Mouse (Mus musculus): ENCODE data around the gene Eef1e1. TPM values are rescaled to one million over a fixed set of nuclear protein-coding genes. Genes with fewer than 3 reads are reported as not detected.
"Not testable (repeated sequence)": the region's sequence is repeated elsewhere in the genome, so short reads cannot be mapped to it uniquely, and the experiment has no call there.

Eef1e1 gene
- polyA plus RNA-seq, 1 experiment from 2014 or later = 69.2 TPM

GRCm38 (mm10) chr13:38633287-38634000 lies 25.4 kb downstream of the Eef1e1 start:
- peaks cover 2% of the 10 kb centered on the region; the same call in 1 of the 2 replicates for H3K4me1 ChIP-seq (ENCODE audit: control insufficient read depth, insufficient read depth, low read length)
- ATAC-seq (ENCODE audit: low FRiP score) (no peak), DNase-seq (ENCODE audit: low spot score, missing footprints) (no peak)
- no peaks in the 10 kb centered on the region for H3K27me3 ChIP-seq (ENCODE audit: control insufficient read depth, insufficient read depth, low read length)
- H3K4me3 ChIP-seq (ENCODE audit: low read depth, low read length) = peak overlapping the region; percentile 81; the same call in 1 of the 2 replicates
- no peaks in the 10 kb centered on the region for H3K36me3 ChIP-seq (ENCODE audit: control insufficient read depth, insufficient read depth, low read length)
- H3K27ac ChIP-seq (ENCODE audit: low read depth, low read length) = no peak overlapping the region
- WGBS = 93% methylated on average over 6 of the region's 6 CpGs
- no peak overlapping the region for H3K9ac ChIP-seq (ENCODE audit: low read length)
- H3K9me3 ChIP-seq (ENCODE audit: control insufficient read depth, low read length) = no peaks in the 10 kb centered on the region
- H3K4me2 ChIP-seq = peak overlapping the region; percentile 74; the same call in 1 of the 2 replicates

- Histone ChIP-seq H3K9ac (ENCODE audit: low read length) (no peak overlapping the region), H3K27ac (ENCODE audit: low read depth, low read length) (no peak overlapping the region), H3K27me3 (ENCODE audit: control insufficient read depth, insufficient read depth, low read length) (no peaks in the 10 kb centered on the region), H3K4me2 (no peak overlapping the region), H3K9me3 (ENCODE audit: control insufficient read depth, low read length) (no peaks in the 10 kb centered on the region), H3K36me3 (ENCODE audit: control insufficient read depth, insufficient read depth, low read length) (no peaks in the 10 kb centered on the region), H3K4me3 (ENCODE audit: low read depth, low read length) (no peak overlapping the region), H3K4me1 (ENCODE audit: control insufficient read depth, insufficient read depth, low read length) (peaks cover 2% of the 10 kb centered on the region; the same call in 1 of the 2 replicates)
- ATAC-seq (ENCODE audit: low FRiP score) (no peak), DNase-seq (ENCODE audit: low spot score, missing footprints) (no peak)
- WGBS = 91% methylated on average over 6 of the region's 6 CpGs
Measured at GRCm38 (mm10) chr13:38632556-38632955, 26.3 kb downstream of the Eef1e1 start.

GRCm38 (mm10) chr13:38626229-38626525 lies 32.7 kb downstream of the Eef1e1 start:
- no peak for DNase-seq (ENCODE audit: low spot score, missing footprints)
- no peak overlapping the region for H3K4me2 ChIP-seq
- H3K4me3 ChIP-seq (ENCODE audit: low read depth, low read length) = no peak overlapping the region
- H3K9me3 ChIP-seq (ENCODE audit: control insufficient read depth, low read length) = no peaks in the 10 kb centered on the region
- WGBS = 25% methylated on average over 6 of the region's 6 CpGs
- H3K36me3 ChIP-seq (ENCODE audit: control insufficient read depth, insufficient read depth, low read length) = no peaks in the 10 kb centered on the region
- H3K9ac ChIP-seq (ENCODE audit: low read length) = no peak overlapping the region
- no peaks in the 10 kb centered on the region for H3K27me3 ChIP-seq (ENCODE audit: control insufficient read depth, insufficient read depth, low read length)
- no peaks in the 10 kb centered on the region for H3K4me1 ChIP-seq (ENCODE audit: control insufficient read depth, insufficient read depth, low read length)
- no peak for ATAC-seq (ENCODE audit: low FRiP score)
- no peak overlapping the region for H3K27ac ChIP-seq (ENCODE audit: low read depth, low read length)

- ATAC-seq (ENCODE audit: low FRiP score) (no peak), DNase-seq (ENCODE audit: low spot score, missing footprints) (no peak)
Measured at GRCm38 (mm10) chr13:38625492-38626228, 33.2 kb downstream of the Eef1e1 start.

GRCm38 (mm10) chr13:38624292-38624902 lies 34.5 kb downstream of the Eef1e1 start:
- DNase-seq (ENCODE audit: low spot score, missing footprints) = no peak
- no peaks in the 10 kb centered on the region for H3K27me3 ChIP-seq (ENCODE audit: control insufficient read depth, insufficient read depth, low read length)
- no peaks in the 10 kb centered on the region for H3K9me3 ChIP-seq (ENCODE audit: control insufficient read depth, low read length)
- no peak overlapping the region for H3K27ac ChIP-seq (ENCODE audit: low read depth, low read length)
- H3K9ac ChIP-seq (ENCODE audit: low read length) = no peak overlapping the region
- no peak overlapping the region for H3K4me2 ChIP-seq
- no peaks in the 10 kb centered on the region for H3K4me1 ChIP-seq (ENCODE audit: control insufficient read depth, insufficient read depth, low read length)
- ATAC-seq (ENCODE audit: low FRiP score) = no peak
- H3K36me3 ChIP-seq (ENCODE audit: control insufficient read depth, insufficient read depth, low read length) = no peaks in the 10 kb centered on the region
- no peak overlapping the region for H3K4me3 ChIP-seq (ENCODE audit: low read depth, low read length)
- 97% methylated on average over 8 of the region's 8 CpGs for WGBS

More at GRCm38 (mm10) chr13:38625492-38626228, 33.2 kb downstream of the Eef1e1 start:
- Histone ChIP-seq H3K9ac (ENCODE audit: low read length) (no peak overlapping the region), H3K4me2 (no peak overlapping the region), H3K36me3 (ENCODE audit: control insufficient read depth, insufficient read depth, low read length) (no peaks in the 10 kb centered on the region), H3K27me3 (ENCODE audit: control insufficient read depth, insufficient read depth, low read length) (no peaks in the 10 kb centered on the region), H3K4me1 (ENCODE audit: control insufficient read depth, insufficient read depth, low read length) (no peaks in the 10 kb centered on the region), H3K9me3 (ENCODE audit: control insufficient read depth, low read length) (no peaks in the 10 kb centered on the region), H3K4me3 (ENCODE audit: low read depth, low read length) (no peak overlapping the region), H3K27ac (ENCODE audit: low read depth, low read length) (no peak overlapping the region)
- 20% methylated on average over 5 of the region's 5 CpGs for WGBS

GRCm38 (mm10) chr13:38623296-38623695 lies 35.6 kb downstream of the Eef1e1 start:
- H3K9ac ChIP-seq (ENCODE audit: low read length) = no peak overlapping the region
- H3K27ac ChIP-seq (ENCODE audit: low read depth, low read length) = no peak overlapping the region
- 89% methylated on average over 5 of the region's 5 CpGs for WGBS
- DNase-seq (ENCODE audit: low spot score, missing footprints) (no peak), ATAC-seq (ENCODE audit: low FRiP score) (no peak)
- H3K4me2 ChIP-seq = no peak overlapping the region
- no peak overlapping the region for H3K4me3 ChIP-seq (ENCODE audit: low read depth, low read length)
- no peaks in the 10 kb centered on the region for H3K4me1 ChIP-seq (ENCODE audit: control insufficient read depth, insufficient read depth, low read length)
- H3K36me3 ChIP-seq (ENCODE audit: control insufficient read depth, insufficient read depth, low read length) = no peaks in the 10 kb centered on the region
- no peaks in the 10 kb centered on the region for H3K9me3 ChIP-seq (ENCODE audit: control insufficient read depth, low read length)
- H3K27me3 ChIP-seq (ENCODE audit: control insufficient read depth, insufficient read depth, low read length) = no peaks in the 10 kb centered on the region

- DNase-seq (ENCODE audit: low spot score, missing footprints); H3K27ac ChIP-seq (ENCODE audit: low read depth, low read length); H3K9ac ChIP-seq (ENCODE audit: low read length); H3K36me3 ChIP-seq (ENCODE audit: control insufficient read depth, insufficient read depth, low read length); H3K4me2 ChIP-seq; H3K27me3 ChIP-seq (ENCODE audit: control insufficient read depth, insufficient read depth, low read length); ATAC-seq (ENCODE audit: low FRiP score); H3K4me3 ChIP-seq (ENCODE audit: low read depth, low read length); H3K4me1 ChIP-seq (ENCODE audit: control insufficient read depth, insufficient read depth, low read length); H3K9me3 ChIP-seq (ENCODE audit: control insufficient read depth, low read length): not testable (repeated sequence)
- WGBS = 84% methylated on average over 4 of the region's 4 CpGs
Measured at GRCm38 (mm10) chr13:38618001-38618630, 40.7 kb downstream of the Eef1e1 start.

GRCm38 (mm10) chr13:38616887-38617286 lies 42.0 kb downstream of the Eef1e1 start:
- H3K36me3 ChIP-seq (ENCODE audit: control insufficient read depth, insufficient read depth, low read length) = peaks cover 2% of the 10 kb centered on the region; the same call in 1 of the 2 replicates
- no peak overlapping the region for H3K9ac ChIP-seq (ENCODE audit: low read length)
- no peak overlapping the region for H3K4me3 ChIP-seq (ENCODE audit: low read depth, low read length)
- 83% methylated on average over 4 of the region's 4 CpGs for WGBS
- DNase-seq (ENCODE audit: low spot score, missing footprints) (no peak), ATAC-seq (ENCODE audit: low FRiP score) (no peak)
- no peak overlapping the region for H3K4me2 ChIP-seq
- no peaks in the 10 kb centered on the region for H3K4me1 ChIP-seq (ENCODE audit: control insufficient read depth, insufficient read depth, low read length)
- H3K27me3 ChIP-seq (ENCODE audit: control insufficient read depth, insufficient read depth, low read length) = no peaks in the 10 kb centered on the region
- H3K9me3 ChIP-seq (ENCODE audit: control insufficient read depth, low read length) = no peaks in the 10 kb centered on the region; the same call in 1 of the 2 replicates
- no peak overlapping the region for H3K27ac ChIP-seq (ENCODE audit: low read depth, low read length)
